Mouse (Mus musculus) MEL (cell line): ENCODE results near the gene 4930402F06Rik. TPM values are rescaled to one million over a fixed set of nuclear protein-coding genes. Genes with fewer than 3 reads are reported as not detected.

ENCODE experiments used
- DNase-seq: peaks from one replicate; pipeline ENCODE4 v3.0.0; 2011; ENCODE audit warnings: low read depth, low spot score
- H3K27ac ChIP-seq: 2 replicates; pipeline ENCODE4 v1.5.1; 2012; ENCODE audit warnings: low read depth, mild to moderate bottlenecking, control low read depth, low read length, moderate library complexity; ENCODE audit not compliant: control insufficient read depth
- H3K27me3 ChIP-seq, 2 experiments: fragments of 150-350 bp in 1 of 2; sonication (generic) in 1 of 2; 2 replicates each; pipeline ENCODE4 v1.6.1; 2012; ENCODE audit warnings: low read length in 2 of 2, mild to moderate bottlenecking in 2 of 2, improper control_type of control experiment in 1 of 2, moderate library complexity in 1 of 2; ENCODE audit not compliant: insufficient read depth in 2 of 2, control insufficient read depth in 1 of 2
- H3K36me3 ChIP-seq, 2 experiments: 2 replicates each; pipeline ENCODE4 v1.6.1; 2012 to 2014; ENCODE audit warnings: low read length in 2 of 2, improper control_type of control experiment in 1 of 2, inconsistent platforms in 1 of 2, mild to moderate bottlenecking in 1 of 2; ENCODE audit not compliant: insufficient read depth in 2 of 2, control insufficient read depth in 1 of 2
- H3K4me1 ChIP-seq, 2 experiments: fragments of 150-350 bp in 1 of 2; sonication (generic) in 1 of 2; 2 replicates each; pipeline ENCODE4 v1.6.1; 2012; ENCODE audit warnings: low read length in 2 of 2, improper control_type of control experiment in 1 of 2, mild to moderate bottlenecking in 1 of 2; ENCODE audit not compliant: insufficient read depth in 2 of 2, control insufficient read depth in 1 of 2
- H3K4me3 ChIP-seq, 2 experiments: fragments of 150-350 bp in 1 of 2; sonication (generic) in 1 of 2; 2 replicates each; pipeline ENCODE4 v1.5.1; 2012; ENCODE audit warnings: low read depth in 2 of 2, low read length in 2 of 2, mild to moderate bottlenecking in 2 of 2, moderate library complexity in 2 of 2, control low read depth in 1 of 2, improper control_type of control experiment in 1 of 2; ENCODE audit not compliant: control insufficient read depth in 1 of 2, insufficient read depth in 1 of 2
- H3K79me2 ChIP-seq: 2 replicates; pipeline ENCODE4 v1.6.1; 2012; ENCODE audit warnings: mild to moderate bottlenecking, low read length, moderate library complexity; ENCODE audit not compliant: control insufficient read depth, poor library complexity, insufficient read depth
- H3K9ac ChIP-seq: 2 replicates; pipeline ENCODE4 v1.6.1; 2012; ENCODE audit warnings: low read depth, mild to moderate bottlenecking, control low read depth, low read length, moderate library complexity; ENCODE audit not compliant: control insufficient read depth, poor library complexity, severe bottlenecking
- H3K9me3 ChIP-seq: fragments of 150-350 bp; sonication (generic); replicated peaks from 2 replicates; pipeline ENCODE4 v1.6.1; 2012; ENCODE audit warnings: mild to moderate bottlenecking, low read length, improper control_type of control experiment, moderate library complexity; ENCODE audit not compliant: insufficient read depth
- CHD1 ChIP-seq: IDR thresholded peaks from 2 replicates; pipeline ENCODE4 v1.6.1; 2012; ENCODE audit warnings: low read depth, mild to moderate bottlenecking, inconsistent platforms, low read length, improper control_type of control experiment
- CTCF ChIP-seq, 3 experiments: IDR thresholded peaks in 2 of 3; conservative IDR thresholded peaks in 1 of 3; 2 replicates each; pipeline ENCODE4 v1.5.1; 2011 to 2012; ENCODE audit warnings: low read length in 3 of 3, low read depth in 2 of 3, mild to moderate bottlenecking in 2 of 3, improper control_type of control experiment in 1 of 3, inconsistent platforms in 1 of 3, mixed read lengths in 1 of 3, moderate library complexity in 1 of 3; ENCODE audit not compliant: control insufficient read depth in 1 of 3, insufficient read depth in 1 of 3, poor library complexity in 1 of 3, severe bottlenecking in 1 of 3
- EP300 ChIP-seq, 2 experiments: IDR thresholded peaks; 2 replicates each; pipeline ENCODE4 v1.6.1; 2011; ENCODE audit warnings: improper control_type of control experiment in 2 of 2, low read length in 2 of 2, low read depth in 1 of 2, mild to moderate bottlenecking in 1 of 2
- ETS1 ChIP-seq: IDR thresholded peaks from 2 replicates; pipeline ENCODE4 v1.6.1; 2012; ENCODE audit warnings: low read depth, mild to moderate bottlenecking, inconsistent platforms, low read length, improper control_type of control experiment, moderate library complexity
- GATA1 ChIP-seq: IDR thresholded peaks from 2 replicates; pipeline ENCODE4 v1.6.1; 2011; ENCODE audit warnings: low read depth, low read length, improper control_type of control experiment
- KAT2A ChIP-seq: conservative IDR thresholded peaks from 2 replicates; pipeline ENCODE4 v1.6.1; 2012; ENCODE audit warnings: low read depth, low read length, improper control_type of control experiment, inconsistent platforms
- MAFK ChIP-seq: IDR thresholded peaks from 2 replicates; pipeline ENCODE4 v1.6.1; 2011; ENCODE audit warnings: low read depth, mild to moderate bottlenecking, low read length, improper control_type of control experiment, borderline replicate concordance
- MAX ChIP-seq: IDR thresholded peaks from 2 replicates; pipeline ENCODE4 v1.6.1; 2011; ENCODE audit warnings: low read length, improper control_type of control experiment
- MAZ ChIP-seq: IDR thresholded peaks from 2 replicates; pipeline ENCODE4 v1.6.1; 2012; ENCODE audit warnings: low read depth, mild to moderate bottlenecking, inconsistent platforms, low read length, improper control_type of control experiment
- MEF2A ChIP-seq: IDR thresholded peaks from 2 replicates; pipeline ENCODE4 v1.6.1; 2014; ENCODE audit warnings: low read depth, mild to moderate bottlenecking, inconsistent platforms, low read length, improper control_type of control experiment; ENCODE audit not compliant: poor library complexity, insufficient replicate concordance, severe bottlenecking; ENCODE audit errors: extremely low read depth
- MXI1 ChIP-seq: IDR thresholded peaks from 2 replicates; pipeline ENCODE4 v1.6.1; 2011; ENCODE audit warnings: mild to moderate bottlenecking, low read depth, low read length, improper control_type of control experiment
- MYB ChIP-seq: IDR thresholded peaks from 2 replicates; pipeline ENCODE4 v1.6.1; 2011; ENCODE audit warnings: mild to moderate bottlenecking, low read depth, low read length, improper control_type of control experiment
- MYC ChIP-seq: IDR thresholded peaks from 2 replicates; pipeline ENCODE4 v1.6.1; 2011; ENCODE audit warnings: low read depth, mild to moderate bottlenecking, low read length, improper control_type of control experiment, moderate library complexity
- POLR2AphosphoS2 ChIP-seq: IDR thresholded peaks from 2 replicates; pipeline ENCODE4 v1.6.1; 2011; ENCODE audit warnings: low read length, improper control_type of control experiment
- RCOR1 ChIP-seq: IDR thresholded peaks from 2 replicates; pipeline ENCODE4 v1.6.1; 2012; ENCODE audit warnings: low read depth, mild to moderate bottlenecking, inconsistent platforms, low read length, improper control_type of control experiment
- SIN3A ChIP-seq: IDR thresholded peaks from 2 replicates; pipeline ENCODE4 v1.6.1; 2012; ENCODE audit warnings: low read length, improper control_type of control experiment, inconsistent platforms
- TAL1 ChIP-seq: IDR thresholded peaks from 2 replicates; pipeline ENCODE4 v1.6.1; 2012; ENCODE audit warnings: mild to moderate bottlenecking, inconsistent platforms, low read length, moderate library complexity, mixed read lengths
- TCF12 ChIP-seq: IDR thresholded peaks from 2 replicates; pipeline ENCODE4 v1.6.1; 2014; ENCODE audit warnings: low read depth, mild to moderate bottlenecking, inconsistent platforms, low read length, improper control_type of control experiment, moderate library complexity
- polyA plus RNA-seq, 2 experiments: library from polyadenylated mRNA; stranded (reverse) in 1 of 2; unstranded in 1 of 2; fragments of >175 nt in 1 of 2; fragments of >200 nt in 1 of 2; gene quantifications; 2 replicates each; pipeline versions ENCODE4 v1.2.1 to v1.2.4; 2012; ENCODE audit warnings: low replicate concordance in 2 of 2, low read depth in 1 of 2; ENCODE audit not compliant: insufficient read length in 2 of 2, insufficient read depth in 1 of 2, missing spikeins in 1 of 2
- total RNA-seq: library from RNA; depleted of rRNA; stranded (reverse); fragments of 300-350 nt; gene quantifications from 2 replicates; pipeline ENCODE4 v1.2.3, GENCODE M21; 2012

4930402F06Rik gene
- total and polyA plus RNA-seq, 3 experiments: not detected

- Histone ChIP-seq H3K4me1 (peaks cover 21 to 37% of the 10 kb centered on the region in 2 experiments), H3K9me3 (no peaks in the 10 kb centered on the region), H3K9ac (peak overlapping the region; percentile 48), H3K36me3 (peaks cover 0 to 52% of the 10 kb centered on the region in 2 experiments; a peak in 2 of 4 replicates), H3K79me2 (no peaks in the 10 kb centered on the region; the same call in 1 of the 2 replicates), H3K27ac (peak overlapping the region; percentile 81), H3K4me3 (peak overlapping the region; percentile 46 to 69), H3K27me3 (no peaks in the 10 kb centered on the region)
- TF ChIP-seq SIN3A (peak; percentile 87), GATA1 (peak; percentile 80), MAX (peak; percentile 89), RCOR1 (peak; percentile 85), TCF12 (peak; percentile 86), MEF2A (peak; percentile 25; the same call in 1 of the 2 replicates), MYC (peak; percentile 85), CHD1 (no peak), EP300 (IDR thresholded peaks at IDR 0.05; ENCODE audit: low read depth in 1 of 2, low read length in 2 of 2) (peak; percentile 89 to 92), TAL1 (peak; percentile 58), MAFK (0 out of 2 replicates have a peak, but pooled peaks have one; percentile 37), POLR2AphosphoS2 (no peak), MAZ (peak; percentile 36; the same call in 1 of the 2 replicates), MXI1 (peak; percentile 97), MYB (peak; percentile 56; the same call in 1 of the 2 replicates), KAT2A (no peak), ETS1 (peak; percentile 76), CTCF (IDR thresholded peaks at IDR 0.05 in 2 of 3, conservative IDR thresholded peaks at IDR 0.05 in 1 of 3; ENCODE audit: control insufficient read depth in 1 of 3, insufficient read depth in 1 of 3, low read depth in 2 of 3, low read length in 3 of 3, poor library complexity in 1 of 3, severe bottlenecking in 1 of 3) (no peak)
- peak; percentile 83 for DNase-seq
Measured at GRCm38 (mm10) chr2:35327583-35327982, 69.4 kb downstream of the 4930402F06Rik start.

GRCm38 (mm10) chr2:35326931-35327330 is 70.0 kb downstream of the 4930402F06Rik start:
- no peaks in the 10 kb centered on the region for H3K79me2 ChIP-seq
- H3K4me1 ChIP-seq: peaks cover 21 to 40% of the 10 kb centered on the region in 2 experiments
- H3K36me3 ChIP-seq: peaks cover 0 to 54% of the 10 kb centered on the region in 2 experiments; a peak in 2 of 4 replicates
- no peak for TF ChIP-seq MEF2A
- TF ChIP-seq MXI1: no peak
- H3K9me3 ChIP-seq: no peaks in the 10 kb centered on the region
- H3K9ac ChIP-seq: no peak overlapping the region
- peak; percentile 51 for DNase-seq
- peak overlapping the region in 1 of 2 experiments; percentile 35; a peak in 1 of 4 replicates for H3K4me3 ChIP-seq
- no peaks in the 10 kb centered on the region for H3K27me3 ChIP-seq
- peak overlapping the region; percentile 29; the same call in 1 of the 2 replicates for H3K27ac ChIP-seq
